Mouse (Mus musculus): ENCODE measurements around the gene Rab21. TPM values are rescaled to one million over a fixed set of nuclear protein-coding genes. Genes with fewer than 3 reads are reported as not detected.
"Not testable (repeated sequence)": the region's sequence is repeated elsewhere in the genome, so short reads cannot be mapped to it uniquely, and the experiment has no call there.

The Rab21 gene
- polyA plus RNA-seq, 1 experiment = 35.1 TPM

- no peak for TF ChIP-seq CTCF (IDR thresholded peaks at IDR 0.05; ENCODE audit: borderline replicate concordance, extremely low read depth, insufficient read depth, insufficient read length)
- TF ChIP-seq POLR2A (IDR thresholded peaks at IDR 0.05; ENCODE audit: borderline replicate concordance, extremely low read depth, insufficient read depth, insufficient read length, poor library complexity, severe bottlenecking) = no peak
- DNase-seq (ENCODE audit: low read depth) = no peak
Measured at GRCm38 (mm10) chr10:115321317-115322035, 6.1 kb upstream of the Rab21 start.

- not testable (repeated sequence) for DNase-seq (ENCODE audit: low read depth)
Measured at GRCm38 (mm10) chr10:115318388-115318787, 3.0 kb upstream of the Rab21 start.

GRCm38 (mm10) chr10:115316313-115316712, 919 bp upstream of the Rab21 start:
- TF ChIP-seq CTCF (IDR thresholded peaks at IDR 0.05; ENCODE audit: borderline replicate concordance, extremely low read depth, insufficient read depth, insufficient read length) (no peak), POLR2A (IDR thresholded peaks at IDR 0.05; ENCODE audit: borderline replicate concordance, extremely low read depth, insufficient read depth, insufficient read length, poor library complexity, severe bottlenecking) (no peak)
- DNase-seq (ENCODE audit: low read depth) = peak; percentile 45

GRCm38 (mm10) chr10:115314582-115315452, 577 bp downstream of the Rab21 start:
- DNase-seq (ENCODE audit: low read depth) = peak; percentile 55
- TF ChIP-seq POLR2A (IDR thresholded peaks at IDR 0.05; ENCODE audit: borderline replicate concordance, extremely low read depth, insufficient read depth, insufficient read length, poor library complexity, severe bottlenecking) = no peak
- TF ChIP-seq CTCF (IDR thresholded peaks at IDR 0.05; ENCODE audit: borderline replicate concordance, extremely low read depth, insufficient read depth, insufficient read length) = no peak

- TF ChIP-seq CTCF (IDR thresholded peaks at IDR 0.05; ENCODE audit: borderline replicate concordance, extremely low read depth, insufficient read depth, insufficient read length) = no peak
- no peak for TF ChIP-seq POLR2A (IDR thresholded peaks at IDR 0.05; ENCODE audit: borderline replicate concordance, extremely low read depth, insufficient read depth, insufficient read length, poor library complexity, severe bottlenecking)
- DNase-seq (ENCODE audit: low read depth) = no peak
Measured at GRCm38 (mm10) chr10:115314287-115314581, 1.2 kb downstream of the Rab21 start.

GRCm38 (mm10) chr10:115313641-115314286, 1.6 kb downstream of the Rab21 start:
- peak; percentile 30 for DNase-seq (ENCODE audit: low read depth)

GRCm38 (mm10) chr10:115312732-115313131, 2.7 kb downstream of the Rab21 start:
- TF ChIP-seq POLR2A (IDR thresholded peaks at IDR 0.05; ENCODE audit: borderline replicate concordance, extremely low read depth, insufficient read depth, insufficient read length, poor library complexity, severe bottlenecking) (no peak), CTCF (IDR thresholded peaks at IDR 0.05; ENCODE audit: borderline replicate concordance, extremely low read depth, insufficient read depth, insufficient read length) (no peak)

More at GRCm38 (mm10) chr10:115313641-115314286, 1.6 kb downstream of the Rab21 start:
- TF ChIP-seq CTCF (IDR thresholded peaks at IDR 0.05; ENCODE audit: borderline replicate concordance, extremely low read depth, insufficient read depth, insufficient read length) (no peak), POLR2A (IDR thresholded peaks at IDR 0.05; ENCODE audit: borderline replicate concordance, extremely low read depth, insufficient read depth, insufficient read length, poor library complexity, severe bottlenecking) (no peak)

GRCm38 (mm10) chr10:115312194-115312593, 3.2 kb downstream of the Rab21 start:
- DNase-seq (ENCODE audit: low read depth) = no peak
- TF ChIP-seq POLR2A (IDR thresholded peaks at IDR 0.05; ENCODE audit: borderline replicate concordance, extremely low read depth, insufficient read depth, insufficient read length, poor library complexity, severe bottlenecking) (no peak), CTCF (IDR thresholded peaks at IDR 0.05; ENCODE audit: borderline replicate concordance, extremely low read depth, insufficient read depth, insufficient read length) (no peak)

More at GRCm38 (mm10) chr10:115312732-115313131, 2.7 kb downstream of the Rab21 start:
- DNase-seq (ENCODE audit: low read depth) = no peak

GRCm38 (mm10) chr10:115311263-115311965, 4.0 kb downstream of the Rab21 start:
- DNase-seq (ENCODE audit: low read depth) = no peak
- TF ChIP-seq POLR2A (IDR thresholded peaks at IDR 0.05; ENCODE audit: borderline replicate concordance, extremely low read depth, insufficient read depth, insufficient read length, poor library complexity, severe bottlenecking) = no peak
- TF ChIP-seq CTCF (IDR thresholded peaks at IDR 0.05; ENCODE audit: borderline replicate concordance, extremely low read depth, insufficient read depth, insufficient read length) = no peak

- no peak for DNase-seq (ENCODE audit: low read depth)
- TF ChIP-seq POLR2A (IDR thresholded peaks at IDR 0.05; ENCODE audit: borderline replicate concordance, extremely low read depth, insufficient read depth, insufficient read length, poor library complexity, severe bottlenecking) (no peak), CTCF (IDR thresholded peaks at IDR 0.05; ENCODE audit: borderline replicate concordance, extremely low read depth, insufficient read depth, insufficient read length) (no peak)
Measured at GRCm38 (mm10) chr10:115309191-115309590, 6.2 kb downstream of the Rab21 start.

- TF ChIP-seq CTCF (IDR thresholded peaks at IDR 0.05; ENCODE audit: borderline replicate concordance, extremely low read depth, insufficient read depth, insufficient read length) = no peak
- TF ChIP-seq POLR2A (IDR thresholded peaks at IDR 0.05; ENCODE audit: borderline replicate concordance, extremely low read depth, insufficient read depth, insufficient read length, poor library complexity, severe bottlenecking) = no peak
- DNase-seq (ENCODE audit: low read depth) = no peak
Measured at GRCm38 (mm10) chr10:115307331-115307875, 8.0 kb downstream of the Rab21 start.

All from brain, embryonic 14.5 days (tissue).